Mouse (Mus musculus): ENCODE measurements around the gene Dazap2.
A peak's percentile ranks its signal among the peaks of the same experiment; 100 is the strongest.
"Not testable (repeated sequence)": the region's sequence is repeated elsewhere in the genome, so short reads cannot be mapped to it uniquely, and the experiment has no call there.

The Dazap2 gene

GRCm38 (mm10) chr15:100614996-100615824 lies at the start of gene Dazap2:
TSS of gene Dazap2 (plus strand) at chr15:100615349.
- DNase-seq, result peak; percentile 95 to 96

GRCm38 (mm10) chr15:100566531-100566930 lies 48.6 kb upstream of the Dazap2 start:
- no peak for DNase-seq

DNA sequence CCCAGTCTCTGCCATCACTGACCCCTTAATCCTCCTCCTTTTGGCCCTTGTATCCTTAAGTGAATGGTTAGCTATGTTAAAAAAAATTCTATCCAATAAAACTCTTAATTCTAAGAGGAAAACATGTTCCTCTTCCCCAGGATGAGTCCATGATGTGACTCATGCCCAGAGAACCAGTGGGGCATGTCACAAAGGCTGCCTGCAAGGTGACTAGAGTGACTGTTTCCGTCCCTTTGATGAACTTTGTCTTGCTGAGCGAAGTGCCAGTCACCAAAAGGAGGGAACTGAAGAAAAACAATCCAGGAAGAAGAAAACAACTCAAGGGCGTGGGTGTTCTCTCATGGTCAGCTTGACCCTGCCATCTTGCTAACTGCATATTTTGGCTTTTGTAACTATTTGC lies 45.9 kb upstream of the Dazap2 start:
- DNase-seq, result no peak

DNA sequence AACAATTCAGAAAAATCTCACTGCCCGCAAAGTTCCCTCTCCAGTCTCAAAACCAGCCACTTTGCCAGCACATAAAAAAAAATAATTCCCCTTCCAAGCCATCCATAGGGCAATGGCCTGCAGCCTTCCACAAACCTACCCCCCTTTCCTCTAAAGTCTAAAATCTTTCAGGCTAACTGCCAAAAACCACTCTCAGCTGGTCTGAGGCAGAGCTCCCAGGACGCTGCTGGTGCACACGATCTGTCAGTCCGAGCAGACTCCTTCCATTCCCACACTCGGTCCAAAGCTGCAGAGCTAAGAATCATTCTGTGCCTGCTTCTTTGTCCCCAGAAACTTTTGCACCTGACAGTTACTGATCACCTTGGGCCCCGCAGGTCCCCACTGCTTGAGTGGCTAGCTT lies 41.2 kb upstream of the Dazap2 start:
- DNase-seq, result no peak

DNA sequence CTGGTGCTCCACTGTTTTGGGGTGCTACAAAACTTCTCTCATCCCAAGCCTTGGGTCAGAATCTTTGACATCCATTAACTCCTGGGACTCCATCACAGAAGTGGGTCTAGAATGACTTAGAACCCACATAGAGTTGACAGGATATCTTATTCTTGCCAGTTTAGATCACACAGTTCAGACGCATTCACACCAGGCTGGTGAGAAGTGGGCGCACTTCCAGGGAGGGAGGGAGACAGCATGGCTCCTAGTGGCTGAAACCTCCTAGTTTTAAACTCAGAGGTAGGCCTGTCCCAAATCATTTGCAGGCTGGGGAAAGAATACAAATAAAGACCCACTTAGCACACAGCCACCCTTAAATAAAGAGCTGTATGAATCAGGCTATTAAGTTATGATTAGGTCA lies 40.8 kb upstream of the Dazap2 start:
- no peak for DNase-seq

DNA sequence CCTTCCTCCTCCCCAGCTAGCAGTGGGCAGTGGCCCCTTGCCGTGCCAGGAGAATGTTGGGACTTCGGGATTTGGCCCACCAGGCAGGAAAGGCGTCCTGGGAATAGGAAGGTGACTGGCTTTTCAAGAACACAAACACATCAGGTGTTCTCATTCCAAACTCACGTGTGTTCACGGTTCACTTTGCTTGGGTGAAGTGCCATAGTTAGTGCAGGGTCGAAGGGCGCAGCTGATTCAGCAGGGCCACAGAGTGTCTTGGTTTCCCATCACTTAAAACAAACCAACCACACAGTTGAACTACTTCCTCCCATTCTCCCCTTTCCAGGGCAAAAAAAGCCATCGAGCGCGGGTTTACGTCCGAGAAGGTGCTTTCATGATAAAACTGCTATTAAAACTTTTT lies 39.8 kb upstream of the Dazap2 start:
- DNase-seq, result no peak

DNA sequence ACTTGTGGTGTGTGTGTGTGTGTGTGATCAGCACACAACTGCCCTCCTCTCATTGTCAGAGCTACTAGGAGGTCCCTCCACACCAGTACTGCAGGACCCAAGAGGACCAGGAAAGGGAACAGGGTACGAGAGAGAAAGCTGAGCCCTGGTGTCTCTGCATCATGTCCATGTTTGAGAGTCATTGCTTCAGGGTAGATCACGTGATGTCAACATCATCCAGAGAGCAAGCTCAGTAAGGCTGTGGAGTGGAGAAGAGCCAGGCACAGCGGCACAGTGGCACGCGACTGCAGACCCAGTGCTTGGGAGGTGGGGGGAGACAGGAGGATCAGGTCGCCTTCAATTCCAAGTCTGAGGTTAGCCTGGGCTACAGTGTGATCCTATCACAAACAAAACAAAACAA lies 38.8 kb upstream of the Dazap2 start:
- no peak for DNase-seq

DNA sequence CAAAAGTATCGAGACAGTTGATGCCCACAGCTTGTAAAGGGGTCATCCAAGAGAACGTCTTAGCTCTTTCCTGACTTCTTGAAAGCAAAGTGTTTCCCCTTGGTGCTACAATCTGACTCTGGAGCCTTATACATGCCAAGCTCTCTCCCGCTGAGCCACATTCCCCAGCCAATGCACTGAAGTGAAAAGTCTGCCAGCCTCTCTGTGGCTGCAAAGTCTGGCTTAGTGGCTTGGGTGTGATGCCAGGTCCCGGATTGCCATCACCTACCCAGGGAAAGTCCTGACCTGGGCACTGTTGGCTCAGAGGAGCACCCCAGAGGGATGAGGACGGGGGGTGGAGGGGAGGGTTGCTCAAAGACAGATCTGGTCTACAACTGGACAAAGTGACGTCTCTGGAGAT lies 38.3 kb upstream of the Dazap2 start:
- DNase-seq, result no peak

- no peak for DNase-seq
Observed at GRCm38 (mm10) chr15:100577972-100578371, 37.2 kb upstream of the Dazap2 start.

- DNase-seq, result no peak
Observed at GRCm38 (mm10) chr15:100580108-100580507, 35.0 kb upstream of the Dazap2 start.

DNA sequence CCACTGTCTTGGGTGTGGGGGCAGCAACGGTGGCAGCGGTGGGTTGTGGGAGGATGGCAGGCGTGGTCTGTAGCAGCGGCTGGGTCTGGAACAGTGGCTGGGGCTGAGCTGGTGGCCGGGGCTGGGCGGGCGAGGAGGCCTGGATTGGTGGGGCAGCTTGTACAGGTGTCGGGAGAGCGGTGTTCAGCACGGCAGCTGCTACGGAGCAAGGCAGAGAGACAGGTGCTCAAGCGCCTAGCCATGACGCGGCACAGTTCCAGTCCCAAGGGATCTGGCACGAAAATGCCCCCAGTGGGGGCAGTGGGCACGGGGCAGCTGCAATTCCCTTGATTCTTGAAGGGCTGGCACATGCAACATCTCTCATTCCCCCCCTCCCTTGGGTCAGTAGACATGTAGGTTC lies 29.2 kb upstream of the Dazap2 start:
- DNase-seq, result no peak

DNA sequence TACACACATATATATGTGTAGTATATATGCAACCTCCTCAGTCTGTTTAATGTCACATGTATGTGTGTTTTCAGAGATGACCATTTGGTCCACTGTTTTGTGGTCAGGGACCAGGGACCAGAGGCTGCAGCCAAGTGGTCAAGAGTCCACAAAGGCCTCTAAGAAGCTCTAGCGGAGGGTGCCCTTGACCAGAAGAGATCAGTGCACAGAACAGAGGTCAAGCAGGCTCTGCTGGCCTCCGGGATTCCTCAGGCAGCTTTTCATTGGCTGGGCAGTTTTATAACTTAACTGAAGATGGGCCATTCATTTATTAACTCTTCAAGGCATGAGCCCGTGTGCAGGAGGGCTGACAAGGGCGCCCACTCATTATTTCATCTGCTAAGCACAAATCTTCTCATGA lies 28.0 kb upstream of the Dazap2 start:
- DNase-seq, result no peak

GRCm38 (mm10) chr15:100588297-100588696 lies 26.9 kb upstream of the Dazap2 start:
- DNase-seq, result no peak

DNA sequence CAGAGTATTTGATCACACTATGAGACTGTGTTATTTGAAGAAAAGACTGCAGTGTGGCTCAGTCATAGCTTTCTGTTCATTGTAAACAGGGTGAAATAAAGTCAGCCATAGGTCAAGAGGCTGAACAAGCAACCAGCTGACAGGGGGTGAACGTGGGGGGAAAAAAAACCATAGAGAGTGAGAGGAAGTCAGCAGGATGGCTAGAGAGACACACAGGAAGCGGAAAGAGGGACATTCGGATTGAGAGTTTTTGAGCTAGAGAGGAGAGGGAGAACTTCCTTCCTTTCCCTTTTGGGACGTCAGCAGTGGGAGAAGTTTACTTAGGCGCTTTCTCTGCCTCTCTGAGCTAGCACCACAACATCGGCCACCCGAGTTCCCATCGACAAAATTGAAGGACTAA lies 24.7 kb upstream of the Dazap2 start:
- DNase-seq, result no peak

DNA sequence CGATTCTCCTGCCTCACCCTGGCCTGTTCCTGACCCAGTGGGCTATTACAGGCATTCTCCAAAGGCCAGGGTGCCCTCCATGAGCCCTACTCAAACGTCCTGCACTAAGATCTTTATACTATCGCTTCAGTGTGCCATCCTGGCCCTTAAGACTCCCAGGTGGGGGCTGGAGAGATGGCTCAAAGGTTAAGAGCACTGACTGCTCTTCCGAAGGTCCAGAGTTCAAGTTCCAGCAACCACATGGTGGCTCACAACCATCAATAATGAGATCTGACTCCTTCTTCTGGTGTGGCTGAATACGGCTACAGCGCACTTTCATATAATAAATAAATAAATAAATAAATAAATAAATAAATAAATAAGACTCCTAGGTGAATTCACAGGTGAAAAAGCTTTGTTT lies 22.3 kb upstream of the Dazap2 start:
- no peak for DNase-seq

GRCm38 (mm10) chr15:100598287-100598882 lies 16.8 kb upstream of the Dazap2 start:
- DNase-seq, result peak in 1 of 2 experiments; percentile 64

GRCm38 (mm10) chr15:100598883-100599275 lies 16.3 kb upstream of the Dazap2 start:
- peak in 1 of 2 experiments; percentile 49 for DNase-seq

- DNase-seq, result peak; percentile 39 to 46
Observed at GRCm38 (mm10) chr15:100599276-100600046, 15.7 kb upstream of the Dazap2 start, which contains the start of gene Pou6f1. TSS of gene Pou6f1 (minus strand) at chr15:100599984.

- peak; percentile 78 to 85 for DNase-seq
Observed at GRCm38 (mm10) chr15:100600047-100600695, 15.0 kb upstream of the Dazap2 start.

GRCm38 (mm10) chr15:100600696-100601272 lies 14.4 kb upstream of the Dazap2 start:
- no peak for DNase-seq

GRCm38 (mm10) chr15:100601669-100602068 lies 13.5 kb upstream of the Dazap2 start:
- DNase-seq, result no peak

DNA sequence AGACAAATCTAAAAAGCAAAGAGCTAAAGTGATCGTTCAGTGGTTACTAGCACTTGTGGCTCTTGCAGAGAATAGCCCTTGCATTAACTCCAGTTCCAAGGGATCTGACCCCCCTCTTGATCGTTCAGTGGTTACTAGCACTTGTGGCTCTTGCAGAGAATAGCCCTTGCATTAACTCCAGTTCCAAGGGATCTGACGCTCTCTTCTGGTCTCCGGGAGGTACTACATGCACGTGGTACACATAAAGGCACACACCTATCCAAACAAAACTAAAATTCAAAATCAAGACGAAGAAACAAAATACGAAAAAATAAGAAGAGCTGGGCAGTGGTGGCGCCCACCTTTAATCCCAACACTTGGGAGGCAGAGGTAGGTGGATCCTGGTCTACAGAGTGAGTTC lies 8.5 kb upstream of the Dazap2 start:
- DNase-seq, result not testable (repeated sequence)

DNA sequence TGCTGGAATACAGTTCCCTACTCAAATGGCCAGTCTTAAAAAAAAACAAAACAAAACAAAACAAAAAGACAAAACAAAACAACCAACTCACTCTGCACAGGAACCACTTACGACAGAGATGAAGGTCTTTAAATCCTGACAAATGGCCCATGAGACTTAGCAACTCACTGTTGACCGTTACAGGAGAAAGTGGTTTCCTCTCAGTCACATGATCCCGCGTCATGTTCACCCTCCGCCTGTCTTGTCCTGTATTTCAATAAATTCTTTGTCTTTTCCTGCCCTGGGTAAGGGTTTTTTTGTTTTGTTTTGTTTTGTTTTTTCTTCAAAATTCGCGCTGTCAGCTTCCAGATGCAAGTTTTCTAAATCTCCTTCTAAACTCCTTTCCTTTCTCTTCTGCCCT lies 3.2 kb upstream of the Dazap2 start:
- DNase-seq, result no peak
